Mouse (Mus musculus): ENCODE data around the gene Gm13090.

DNA sequence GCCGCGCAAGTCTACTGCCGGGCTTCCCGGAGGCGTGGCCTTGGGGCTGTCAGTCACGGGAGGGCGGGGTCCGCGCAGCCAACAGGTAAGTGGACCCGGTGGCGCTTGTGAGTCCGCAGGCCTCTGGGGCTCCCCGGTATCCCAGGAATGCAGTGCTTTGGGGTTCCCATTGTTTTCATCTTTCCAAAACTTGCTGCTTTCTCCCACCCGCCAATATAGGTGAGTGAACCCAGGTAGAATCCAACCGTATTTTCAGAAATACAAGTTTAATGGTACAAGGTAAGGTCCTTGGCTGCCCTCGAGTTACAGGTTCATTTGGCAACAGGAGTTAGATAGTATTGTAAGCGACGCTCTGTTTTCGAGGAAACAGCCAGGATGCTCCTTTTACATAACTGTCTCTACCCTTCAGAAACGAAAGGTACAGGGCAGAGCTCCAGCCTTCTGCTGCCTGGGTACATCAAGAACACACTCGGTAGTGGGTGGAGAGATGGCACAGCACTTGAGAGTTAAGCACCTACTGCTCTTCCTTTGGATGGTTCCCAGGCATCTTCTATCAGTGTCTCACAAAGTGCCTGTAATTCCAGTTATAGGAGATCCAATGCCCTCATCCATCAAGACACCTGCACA lies 44.3 kb upstream of the Gm13090 start:
- TF ChIP-seq CTCF (IDR thresholded peaks at IDR 0.05; ENCODE audit: extremely low read depth, insufficient read length, insufficient replicate concordance, low read depth, low read length) = no peak
- no peak; the same call in 1 of the 2 replicates for TF ChIP-seq POLR2A (IDR thresholded peaks at IDR 0.05; ENCODE audit: low read depth, low read length)
